Mouse (Mus musculus): ENCODE measurements around the gene Caln1.
A peak's percentile ranks its signal among the peaks of the same experiment; 100 is the strongest.
"Not testable (repeated sequence)": the region's sequence is repeated elsewhere in the genome, so short reads cannot be mapped to it uniquely, and the experiment has no call there.

Gene Caln1

GRCm38 (mm10) chr5:130547496-130547895, 178.2 kb downstream of the Caln1 start:
- DNase-seq (ENCODE audit: low spot score in 2 of 2), result no peak

- no peak for DNase-seq (ENCODE audit: low spot score in 2 of 2)
Measured at GRCm38 (mm10) chr5:130553916-130554315, 184.7 kb downstream of the Caln1 start.

- DNase-seq (ENCODE audit: low spot score in 2 of 2), result no peak
Measured at GRCm38 (mm10) chr5:130563146-130563545, 193.9 kb downstream of the Caln1 start.

- DNase-seq (ENCODE audit: low spot score in 2 of 2), result no peak
Measured at GRCm38 (mm10) chr5:130566002-130566401, 196.7 kb downstream of the Caln1 start.

- DNase-seq (ENCODE audit: low spot score in 2 of 2), result no peak
Measured at GRCm38 (mm10) chr5:130577581-130577980, 208.3 kb downstream of the Caln1 start.

- DNase-seq (ENCODE audit: low spot score in 2 of 2), result no peak
Measured at GRCm38 (mm10) chr5:130584042-130584441, 214.8 kb downstream of the Caln1 start.

GRCm38 (mm10) chr5:130586257-130586656, 217.0 kb downstream of the Caln1 start:
- no peak for DNase-seq (ENCODE audit: low spot score in 2 of 2)

- no peak for DNase-seq (ENCODE audit: low spot score in 2 of 2)
Measured at GRCm38 (mm10) chr5:130596541-130596940, 227.3 kb downstream of the Caln1 start.

GRCm38 (mm10) chr5:130613657-130614056, 244.4 kb downstream of the Caln1 start:
- no peak for DNase-seq (ENCODE audit: low spot score in 2 of 2)

- no peak for DNase-seq (ENCODE audit: low spot score in 2 of 2)
Measured at GRCm38 (mm10) chr5:130614209-130614608, 245.0 kb downstream of the Caln1 start.

GRCm38 (mm10) chr5:130620060-130620459, 250.8 kb downstream of the Caln1 start:
- no peak for DNase-seq (ENCODE audit: low spot score in 2 of 2)

- peak in 1 of 2 experiments; percentile 1 for DNase-seq (ENCODE audit: low spot score in 2 of 2)
Measured at GRCm38 (mm10) chr5:130623206-130623605, 254.0 kb downstream of the Caln1 start.

GRCm38 (mm10) chr5:130627800-130628199, 258.5 kb downstream of the Caln1 start:
- DNase-seq (ENCODE audit: low spot score in 2 of 2), result no peak

GRCm38 (mm10) chr5:130635397-130635796, 266.1 kb downstream of the Caln1 start:
- DNase-seq (ENCODE audit: low spot score in 2 of 2), result no peak

GRCm38 (mm10) chr5:130641881-130642280, 272.6 kb downstream of the Caln1 start:
- no peak for DNase-seq (ENCODE audit: low spot score in 2 of 2)

- not testable (repeated sequence) for DNase-seq (ENCODE audit: low spot score in 2 of 2)
Measured at GRCm38 (mm10) chr5:130646126-130646525, 276.9 kb downstream of the Caln1 start.

- no peak for DNase-seq (ENCODE audit: low spot score in 2 of 2)
Measured at GRCm38 (mm10) chr5:130658141-130658540, 288.9 kb downstream of the Caln1 start.

GRCm38 (mm10) chr5:130666091-130666490, 296.8 kb downstream of the Caln1 start:
- DNase-seq (ENCODE audit: low spot score in 2 of 2), result no peak

- no peak for DNase-seq (ENCODE audit: low spot score in 2 of 2)
Measured at GRCm38 (mm10) chr5:130672588-130672987, 303.3 kb downstream of the Caln1 start.

GRCm38 (mm10) chr5:130673092-130673491, 303.8 kb downstream of the Caln1 start:
- no peak for DNase-seq (ENCODE audit: low spot score in 2 of 2)

- no peak for DNase-seq (ENCODE audit: low spot score in 2 of 2)
Measured at GRCm38 (mm10) chr5:130677895-130678294, 308.6 kb downstream of the Caln1 start.

GRCm38 (mm10) chr5:130685911-130686658, 316.8 kb downstream of the Caln1 start:
- DNase-seq (ENCODE audit: low spot score in 2 of 2), result no peak

- DNase-seq (ENCODE audit: low spot score in 2 of 2), result no peak
Measured at GRCm38 (mm10) chr5:130688385-130689138, 319.3 kb downstream of the Caln1 start.
